ENCODE assay signal across 20 mouse cellular contexts in genomic region chr1:35390371-35390770, GRCm38 (mm10).
"Had no signal": no experiment of that assay in that cellular context is flagged by ENCODE, and none has a peak within 500 bp of the region (broad histone marks: within the 10 kb centered on the region; RNA-seq: fewer than 3 reads in every experiment).

No protein-coding gene starts in this region.

- H3K4me3 ChIP-seq: liver, embryonic 15.5 days; lung, embryonic 15.5 days; megakaryocyte, embryonic 14.5 days; midbrain, embryonic 12.5 days; myocyte; neural tube, embryonic 12.5 days; neural tube, embryonic 15.5 days; stomach, embryonic 15.5 days had no signal

- H3K36me3 ChIP-seq: liver, embryonic 15.5 days; lung, embryonic 15.5 days; midbrain, embryonic 12.5 days; neural tube, embryonic 12.5 days; neural tube, embryonic 15.5 days; stomach, embryonic 15.5 days had no signal

- ATAC-seq: liver, postnatal 0 days; lung, postnatal 0 days had no signal

- H3K9me3 ChIP-seq: liver, embryonic 15.5 days; lung, embryonic 15.5 days; megakaryocyte, embryonic 14.5 days; midbrain, embryonic 12.5 days; neural tube, embryonic 12.5 days; neural tube, embryonic 15.5 days; stomach, embryonic 15.5 days had no signal

- H3K27ac ChIP-seq: liver, embryonic 15.5 days; lung, embryonic 15.5 days; macrophage; midbrain, embryonic 12.5 days; neural tube, embryonic 12.5 days; neural tube, embryonic 15.5 days; stomach, embryonic 15.5 days; stomach, postnatal 0 days had no signal

- H3K4me2 ChIP-seq: liver, embryonic 15.5 days; lung, embryonic 15.5 days; midbrain, embryonic 12.5 days; neural tube, embryonic 12.5 days; neural tube, embryonic 15.5 days; stomach, embryonic 15.5 days had no signal

- H3K4me1 ChIP-seq: liver, embryonic 15.5 days; lung, embryonic 15.5 days; megakaryocyte, embryonic 14.5 days; midbrain, embryonic 12.5 days; neural tube, embryonic 12.5 days; stomach, embryonic 15.5 days had no signal

- DNase-seq: liver, postnatal 0 days; lung, adult 2 months; lung, postnatal 14 days; lung, postnatal 36 days; retina, postnatal 1 day; right cerebral cortex, adult 18-20 months; thymus, adult 2 months; thymus, postnatal 25 days; thymus, postnatal 4 days had no signal

- H3K9ac ChIP-seq: liver, embryonic 15.5 days; liver, postnatal 0 days; lung, embryonic 15.5 days; midbrain, embryonic 12.5 days; neural tube, embryonic 12.5 days; neural tube, embryonic 15.5 days; stomach, embryonic 15.5 days had no signal

- H3K27me3 ChIP-seq: liver, embryonic 15.5 days; lung, embryonic 15.5 days; megakaryocyte, embryonic 14.5 days; midbrain, embryonic 12.5 days; neural tube, embryonic 12.5 days; neural tube, embryonic 15.5 days; stomach, embryonic 15.5 days had no signal
